Mouse (Mus musculus): ENCODE measurements around the gene Mov10l1.

Mov10l1 gene

GRCm38 (mm10) chr15:88982534-88983079 lies at the start of gene Mov10l1:
TSS of gene Mov10l1 (plus strand) at chr15:88982909.
- DNase-seq (ENCODE audit: low spot score in 2 of 2): no peak

- DNase-seq (ENCODE audit: low spot score in 2 of 2): no peak
Measured at GRCm38 (mm10) chr15:88934141-88934540, 48.6 kb upstream of the Mov10l1 start.

GRCm38 (mm10) chr15:88936619-88937290 lies 46.0 kb upstream of the Mov10l1 start:
- DNase-seq (ENCODE audit: low spot score in 2 of 2): no peak

- DNase-seq (ENCODE audit: low spot score in 2 of 2): no peak
Measured at GRCm38 (mm10) chr15:88937291-88937650, 45.4 kb upstream of the Mov10l1 start.

GRCm38 (mm10) chr15:88942783-88943182 lies 39.9 kb upstream of the Mov10l1 start:
- no peak for DNase-seq (ENCODE audit: low spot score in 2 of 2)

- DNase-seq (ENCODE audit: low spot score in 2 of 2): no peak
Measured at GRCm38 (mm10) chr15:88943896-88944551, 38.7 kb upstream of the Mov10l1 start.

GRCm38 (mm10) chr15:88946851-88947250 lies 35.9 kb upstream of the Mov10l1 start:
- no peak for DNase-seq (ENCODE audit: low spot score in 2 of 2)

DNA sequence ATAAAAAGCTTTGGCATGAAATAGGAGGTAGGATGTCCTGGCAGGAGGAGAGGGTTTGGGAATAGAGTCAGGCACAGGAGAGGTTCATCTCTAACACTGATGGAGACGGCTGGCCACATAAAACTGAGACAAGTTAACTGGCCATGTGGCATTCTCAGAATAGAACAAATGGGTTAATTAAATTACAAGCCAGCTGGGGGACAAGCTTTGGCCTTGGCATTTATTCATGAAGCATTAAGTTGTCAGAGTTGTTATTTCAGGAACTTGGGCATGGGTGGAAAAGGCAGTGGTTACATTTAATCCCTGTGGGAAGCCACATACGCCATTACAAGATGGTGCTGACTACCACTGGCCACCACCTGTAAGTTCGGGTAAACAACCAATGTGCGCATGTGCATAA lies 31.5 kb upstream of the Mov10l1 start:
- DNase-seq (ENCODE audit: low spot score in 2 of 2): no peak

- no peak for DNase-seq (ENCODE audit: low spot score in 2 of 2)
Measured at GRCm38 (mm10) chr15:88954368-88955072, 28.2 kb upstream of the Mov10l1 start, which contains the start of gene Ttll8. TSS of gene Ttll8 (minus strand) at chr15:88954418.

DNA sequence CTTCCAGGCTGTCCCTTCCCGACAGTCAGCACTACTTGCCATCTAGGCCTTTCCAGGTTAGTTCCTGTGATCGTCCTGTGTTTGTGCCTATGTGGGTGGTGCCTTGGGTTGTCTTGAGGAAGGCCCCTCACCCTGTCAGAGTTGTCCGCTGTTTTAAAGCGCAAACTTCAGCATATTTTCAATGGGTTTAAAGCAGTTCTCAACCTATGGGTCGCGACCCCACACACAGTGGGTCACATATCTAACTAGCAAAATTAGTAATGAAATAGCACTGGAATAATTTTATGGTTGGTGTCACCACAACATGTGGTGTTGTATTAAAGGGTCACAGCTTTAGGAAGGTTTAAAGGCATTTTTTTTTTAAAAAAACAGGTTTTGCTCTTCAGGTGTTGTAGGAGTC lies 27.4 kb upstream of the Mov10l1 start:
- DNase-seq (ENCODE audit: low spot score in 2 of 2): no peak

DNA sequence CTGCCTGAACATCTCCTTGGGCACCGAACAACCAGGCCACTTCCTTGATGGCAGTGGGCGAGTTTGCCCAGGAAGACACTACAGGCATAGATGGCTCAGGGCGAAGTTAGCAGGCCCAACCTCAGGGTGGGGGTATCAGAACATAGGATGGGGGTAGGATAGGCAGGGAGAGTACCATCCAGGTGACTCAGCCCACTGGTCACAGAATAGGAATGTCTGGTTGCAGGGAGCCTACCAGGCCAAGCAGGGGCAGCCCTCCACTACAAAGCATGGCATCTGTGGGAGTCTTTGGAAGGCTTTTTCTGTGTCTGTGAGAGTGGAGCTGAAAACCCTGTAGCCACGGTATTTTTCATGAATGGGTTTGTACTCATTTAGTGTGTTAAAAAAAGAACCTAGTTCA lies 25.2 kb upstream of the Mov10l1 start:
- DNase-seq (ENCODE audit: low spot score in 2 of 2): no peak

- DNase-seq (ENCODE audit: low spot score in 2 of 2): no peak
Measured at GRCm38 (mm10) chr15:88964070-88964578, 18.6 kb upstream of the Mov10l1 start.

- DNase-seq (ENCODE audit: low spot score in 2 of 2): no peak
Measured at GRCm38 (mm10) chr15:88972300-88972699, 10.4 kb upstream of the Mov10l1 start.

DNA sequence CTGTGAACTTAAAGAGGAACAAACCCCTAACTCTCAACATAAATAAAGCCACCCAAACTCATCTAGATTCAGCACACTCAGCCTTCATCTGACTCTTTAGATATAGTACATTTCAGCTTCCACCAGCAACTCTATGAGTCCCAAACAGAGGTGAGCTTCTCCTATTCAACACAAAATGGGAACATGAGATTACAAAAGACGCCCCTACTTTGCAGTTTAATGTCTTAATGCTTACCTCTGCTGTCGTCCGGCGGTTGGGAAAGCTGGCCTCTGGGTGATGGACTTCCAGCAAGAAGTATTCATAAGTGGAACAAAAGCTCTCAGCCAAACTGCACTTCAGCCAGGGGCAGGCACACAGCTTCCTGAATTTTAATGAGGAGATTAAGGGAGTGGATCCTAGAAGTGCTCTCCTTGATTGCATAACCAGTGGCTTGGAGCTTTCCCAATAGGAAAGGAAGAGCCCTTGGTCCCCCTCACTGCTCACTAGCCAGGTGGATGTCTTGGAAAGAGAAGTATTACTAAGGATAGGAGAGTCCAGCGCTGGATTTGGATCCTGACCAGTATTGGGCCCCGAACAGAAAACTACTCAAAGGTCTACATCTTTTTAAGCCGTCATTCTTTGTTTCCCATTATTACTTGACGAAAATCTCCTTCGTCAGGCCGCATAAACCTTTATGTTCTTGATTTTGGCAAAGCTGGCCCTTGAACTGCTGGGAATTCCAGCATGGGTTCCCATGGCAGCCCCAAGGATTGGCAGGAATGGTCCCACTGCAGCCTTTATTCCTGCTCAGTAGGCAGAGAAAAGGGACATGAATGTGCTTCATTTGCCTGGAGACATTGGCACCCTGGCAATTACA lies 4.2 kb upstream of the Mov10l1 start, which contains the start of gene Mlc1:
Mlc1 (minus strand) TSS at position 727 of the 857 bp plus-strand sequence.
- DNase-seq (ENCODE audit: low spot score in 2 of 2): peak; percentile 12

DNA sequence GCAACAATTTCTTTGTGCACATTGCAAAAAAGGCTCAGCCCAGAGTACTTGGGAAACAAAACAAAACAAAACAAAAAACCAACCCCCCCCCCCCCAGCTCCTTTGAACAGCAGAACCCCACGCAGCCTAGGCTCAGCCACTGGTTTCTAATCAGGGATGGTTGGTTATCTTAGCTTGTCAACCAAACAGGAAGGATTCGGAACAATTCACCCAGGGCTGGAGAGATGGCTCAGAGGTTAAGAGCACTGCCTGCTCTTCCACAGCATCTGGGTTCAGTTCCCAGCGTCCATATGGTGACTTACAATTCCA lies 3.6 kb upstream of the Mov10l1 start:
- DNase-seq (ENCODE audit: low spot score in 2 of 2): no peak

- DNase-seq (ENCODE audit: low spot score in 2 of 2): no peak
Measured at GRCm38 (mm10) chr15:88989236-88989635, 6.5 kb downstream of the Mov10l1 start.

DNA sequence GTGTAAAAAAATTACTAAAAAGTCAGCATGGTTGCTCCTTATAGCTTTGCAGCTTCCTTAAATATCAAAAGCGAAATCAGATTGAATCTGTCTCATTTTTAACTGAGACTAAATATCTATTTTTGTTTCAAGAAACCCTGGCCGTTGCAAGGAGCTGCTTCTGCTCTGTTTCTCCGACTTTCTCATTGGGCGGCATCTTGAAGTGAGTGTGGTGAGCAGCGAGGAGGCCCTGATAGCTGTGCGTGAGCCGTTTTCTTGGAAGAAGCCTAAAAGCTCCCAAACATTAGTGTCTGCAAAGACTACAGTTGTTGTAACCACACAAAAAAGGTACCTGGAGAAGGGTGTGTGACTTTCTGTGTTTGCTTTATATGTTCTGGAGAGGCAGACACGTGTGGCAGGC lies 15.9 kb downstream of the Mov10l1 start:
- no peak for DNase-seq (ENCODE audit: low spot score in 2 of 2)

GRCm38 (mm10) chr15:88999124-88999523 lies 16.4 kb downstream of the Mov10l1 start:
- no peak for DNase-seq (ENCODE audit: low spot score in 2 of 2)

DNA sequence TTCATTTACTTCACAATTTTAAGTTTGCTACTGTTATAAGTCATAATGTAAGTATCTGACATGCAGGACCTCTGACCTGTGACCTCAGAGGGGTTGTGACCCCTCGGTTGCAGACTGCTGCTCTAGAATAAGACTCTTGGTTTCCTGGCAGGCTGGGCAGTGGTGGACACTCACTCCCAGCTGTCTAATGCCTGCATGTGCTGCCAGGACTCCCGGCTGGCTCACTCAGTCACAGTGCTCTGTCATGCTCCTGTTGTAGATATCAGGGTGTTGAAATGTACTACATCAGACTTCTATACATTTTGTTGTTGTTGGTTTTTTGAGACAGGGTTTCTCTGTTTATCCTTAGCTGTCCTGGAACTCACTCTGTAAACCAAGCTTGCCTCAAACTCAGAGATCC lies 17.7 kb downstream of the Mov10l1 start:
- no peak for DNase-seq (ENCODE audit: low spot score in 2 of 2)

GRCm38 (mm10) chr15:89001245-89001644 lies 18.5 kb downstream of the Mov10l1 start:
- no peak for DNase-seq (ENCODE audit: low spot score in 2 of 2)

- DNase-seq (ENCODE audit: low spot score in 2 of 2): no peak
Measured at GRCm38 (mm10) chr15:89007002-89007401, 24.3 kb downstream of the Mov10l1 start.

DNA sequence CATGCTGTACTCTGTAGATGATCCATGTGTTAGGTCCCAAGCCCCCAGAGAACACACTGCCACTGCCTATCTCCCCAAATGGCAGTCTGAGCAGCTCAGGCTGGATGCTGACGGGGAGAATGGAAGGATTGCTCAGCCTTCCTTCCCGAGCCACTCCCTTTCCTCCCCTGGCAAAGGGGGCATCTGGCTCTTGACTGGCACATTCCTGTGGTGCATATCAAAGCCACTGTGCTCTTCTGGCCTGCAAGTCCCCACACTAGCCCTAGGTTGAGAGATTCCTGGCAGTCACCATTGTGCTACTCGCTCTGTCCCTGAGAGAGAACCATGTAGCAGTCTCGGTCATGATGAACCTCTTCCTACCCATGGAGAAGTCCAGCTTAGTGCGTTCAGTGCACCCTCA lies 25.1 kb downstream of the Mov10l1 start:
- no peak for DNase-seq (ENCODE audit: low spot score in 2 of 2)
